Mouse (Mus musculus) small intestine, adult 2 months (tissue): ENCODE measurements around the gene Mylk2.

Experiments
- CTCF ChIP-seq: fragments of 200-500 bp; IDR thresholded peaks from 2 replicates; pipeline ENCODE4 v1.5.1; 2012; ENCODE audit warnings: low read depth, mild to moderate bottlenecking, control low read depth, inconsistent platforms, low read length, moderate library complexity, mixed read lengths; ENCODE audit not compliant: insufficient replicate concordance, insufficient read length; ENCODE audit errors: extremely low read depth
- POLR2A ChIP-seq: fragments of 200-500 bp; IDR thresholded peaks from 2 replicates; pipeline ENCODE4 v1.6.1; 2012; ENCODE audit warnings: low read depth, mild to moderate bottlenecking, control low read depth, inconsistent platforms, low read length, moderate library complexity

GRCm38 (mm10) chr2:152931456-152932160 is 20.5 kb downstream of the Mylk2 start:
- no peak for TF ChIP-seq POLR2A
- TF ChIP-seq CTCF = no peak
